Mouse (Mus musculus) splenic B cell, adult 2 months (primary cell): Measurements from ENCODE around the gene Ptpn7.
"Not testable (repeated sequence)": the region's sequence is repeated elsewhere in the genome, so short reads cannot be mapped to it uniquely, and the experiment has no call there.

ENCODE experiments used
- DNase-seq: peaks from one replicate; pipeline ENCODE4 v3.0.0-alpha.2; 2011; ENCODE audit warnings: low read depth, low spot score
- H3K27me3 ChIP-seq: 2 replicates; pipeline ENCODE4 v1.6.1; 2012; ENCODE audit warnings: mild to moderate bottlenecking, low read length, moderate library complexity, mixed read lengths; ENCODE audit not compliant: control insufficient read depth, poor library complexity, insufficient read depth, severe bottlenecking
- H3K36me3 ChIP-seq: 2 replicates; pipeline ENCODE4 v1.6.1; 2012; ENCODE audit warnings: mild to moderate bottlenecking, low read length, moderate library complexity, mixed read lengths; ENCODE audit not compliant: control insufficient read depth, poor library complexity, insufficient read depth, severe bottlenecking

Gene Ptpn7

GRCm38 (mm10) chr1:135181275-135181674 is 48.8 kb downstream of the Ptpn7 start:
- DNase-seq: no peak
- Histone ChIP-seq H3K36me3 (no peaks in the 10 kb centered on the region), H3K27me3 (no peaks in the 10 kb centered on the region)

DNA sequence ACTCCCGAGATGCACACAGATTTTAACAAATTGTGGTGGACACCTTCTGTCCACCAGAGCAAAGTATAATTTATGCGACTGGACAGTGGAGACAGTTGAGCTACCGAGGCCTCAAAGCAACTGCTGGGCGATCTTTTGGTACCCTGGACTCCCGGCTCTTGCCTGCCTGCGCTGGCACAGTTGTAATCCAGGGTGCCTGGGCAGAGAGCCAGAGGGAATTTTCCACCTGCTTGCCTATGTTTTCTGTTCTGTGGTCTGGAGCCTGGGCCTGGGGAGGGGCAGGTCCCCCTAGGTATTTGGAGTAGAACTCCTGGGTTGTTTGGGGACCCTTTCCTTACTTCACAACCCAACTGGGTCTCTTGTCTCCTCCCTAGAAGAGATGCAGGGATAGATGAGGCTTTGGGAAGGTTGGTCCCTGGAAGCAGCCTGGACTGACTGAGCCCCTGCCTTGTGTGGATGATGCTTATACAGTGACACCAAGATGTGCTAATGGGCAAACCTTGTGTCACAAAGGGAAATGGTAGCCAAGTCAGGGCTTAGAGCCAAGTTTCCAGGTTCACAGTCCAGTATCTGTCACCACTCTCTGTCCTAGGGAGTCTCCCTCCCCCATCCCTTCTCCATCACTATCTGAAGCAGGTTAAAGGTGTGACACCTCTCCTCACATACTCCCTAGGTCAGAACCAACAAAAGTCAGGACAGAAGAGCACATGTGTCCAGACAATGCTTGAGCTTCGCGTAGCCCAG is 49.6 kb downstream of the Ptpn7 start:
- no peak for DNase-seq
- no peaks in the 10 kb centered on the region for H3K36me3 ChIP-seq
- H3K27me3 ChIP-seq: no peaks in the 10 kb centered on the region

DNA sequence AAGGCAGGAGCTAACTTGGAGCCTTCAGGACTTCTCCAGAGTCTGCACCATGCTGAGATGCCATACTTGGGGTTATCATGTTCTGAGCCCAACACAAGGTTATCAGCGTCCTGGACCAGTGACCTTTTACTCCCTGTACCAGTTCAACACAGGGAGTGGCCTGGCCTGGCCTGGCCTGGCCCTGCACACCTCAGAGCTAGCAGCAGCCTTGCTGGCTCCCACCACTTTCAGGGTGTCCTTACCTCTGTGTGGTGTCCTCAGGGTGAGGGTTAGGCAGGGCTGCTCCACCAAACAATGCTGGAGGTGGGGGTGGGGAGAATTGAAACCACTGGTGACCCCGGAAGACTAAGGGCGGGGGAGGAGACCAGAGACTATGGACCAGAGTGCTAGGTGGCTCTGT is 50.5 kb downstream of the Ptpn7 start:
- no peaks in the 10 kb centered on the region for H3K36me3 ChIP-seq
- H3K27me3 ChIP-seq: no peaks in the 10 kb centered on the region
- DNase-seq: no peak

GRCm38 (mm10) chr1:135183448-135183847 is 50.9 kb downstream of the Ptpn7 start:
- no peaks in the 10 kb centered on the region for H3K27me3 ChIP-seq

DNA sequence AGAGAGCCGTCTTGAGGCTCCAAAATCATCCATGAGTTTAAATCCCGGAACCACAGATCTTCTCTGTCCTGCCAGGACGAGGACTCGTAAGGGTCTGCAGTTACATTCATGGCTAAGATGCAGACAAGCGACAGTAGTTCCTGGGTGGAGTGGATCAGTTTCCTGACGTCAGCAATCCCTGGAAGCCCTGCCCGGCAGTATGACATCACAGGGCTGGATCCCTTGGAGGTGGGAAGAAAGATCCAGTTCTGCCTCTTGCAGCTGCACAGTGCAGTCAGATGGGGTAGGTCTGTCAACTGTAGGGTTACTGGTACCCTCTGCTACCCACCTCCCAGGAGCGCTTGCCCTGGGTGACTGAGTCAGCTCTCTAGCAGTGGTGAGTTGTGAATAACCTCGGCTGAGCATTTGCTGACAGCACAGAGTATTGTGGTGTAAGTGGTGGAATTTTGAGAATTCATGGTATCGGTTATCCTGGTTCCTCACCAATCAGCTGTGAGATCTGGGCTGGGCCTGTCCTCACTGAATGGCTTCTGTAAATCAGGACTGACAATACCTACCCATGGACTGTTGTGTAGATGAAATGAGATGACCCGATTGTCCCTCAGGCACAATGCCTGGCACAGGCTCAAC is 51.6 kb downstream of the Ptpn7 start:
- no peak for DNase-seq
- no peaks in the 10 kb centered on the region for H3K27me3 ChIP-seq
- no peaks in the 10 kb centered on the region for H3K36me3 ChIP-seq

More at GRCm38 (mm10) chr1:135183448-135183847, 50.9 kb downstream of the Ptpn7 start:
- no peaks in the 10 kb centered on the region for H3K36me3 ChIP-seq
- no peak for DNase-seq

DNA sequence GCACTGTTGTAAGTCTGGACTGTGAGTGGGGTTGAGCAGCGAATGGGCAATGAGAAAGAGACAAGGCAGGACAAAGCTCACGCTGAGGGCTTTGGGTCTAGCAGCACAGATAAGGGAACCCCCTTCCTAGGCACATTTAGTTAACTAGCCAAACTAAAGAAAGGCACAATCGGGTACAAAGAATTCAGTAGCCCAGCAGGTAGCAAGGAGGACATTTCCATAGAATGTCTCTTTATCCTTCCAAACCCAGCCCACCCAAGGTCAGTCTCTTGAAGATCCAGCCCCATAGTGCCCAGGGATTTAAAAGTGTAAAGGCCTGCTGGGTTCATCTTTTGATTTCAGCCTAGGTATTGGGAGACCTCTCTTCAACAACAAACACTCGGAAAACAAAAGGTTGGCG is 53.4 kb downstream of the Ptpn7 start:
- no peaks in the 10 kb centered on the region for H3K36me3 ChIP-seq
- no peaks in the 10 kb centered on the region for H3K27me3 ChIP-seq

GRCm38 (mm10) chr1:135186427-135186826 is 53.9 kb downstream of the Ptpn7 start:
- no peaks in the 10 kb centered on the region for H3K36me3 ChIP-seq

More for the DNA sequence above, 53.4 kb downstream of the Ptpn7 start:
- DNase-seq: no peak

GRCm38 (mm10) chr1:135187016-135187415 is 54.5 kb downstream of the Ptpn7 start:
- DNase-seq, H3K27me3 ChIP-seq, H3K36me3 ChIP-seq: not testable (repeated sequence)

More at GRCm38 (mm10) chr1:135186427-135186826, 53.9 kb downstream of the Ptpn7 start:
- no peaks in the 10 kb centered on the region for H3K27me3 ChIP-seq
- no peak for DNase-seq

GRCm38 (mm10) chr1:135188197-135188596 is 55.7 kb downstream of the Ptpn7 start:
- Histone ChIP-seq H3K36me3 (no peaks in the 10 kb centered on the region), H3K27me3 (no peaks in the 10 kb centered on the region)

GRCm38 (mm10) chr1:135189186-135189585 is 56.7 kb downstream of the Ptpn7 start:
- no peaks in the 10 kb centered on the region for H3K27me3 ChIP-seq
- H3K36me3 ChIP-seq: no peaks in the 10 kb centered on the region
- DNase-seq: no peak

More at GRCm38 (mm10) chr1:135188197-135188596, 55.7 kb downstream of the Ptpn7 start:
- no peak for DNase-seq

GRCm38 (mm10) chr1:135194335-135194734 is 61.8 kb downstream of the Ptpn7 start:
- H3K27me3 ChIP-seq, H3K36me3 ChIP-seq, DNase-seq: not testable (repeated sequence)
